Mouse (Mus musculus) liver, embryonic 12.5 days (tissue): ENCODE measurements at regions not wholly inside any gene's neighbourhood (a gene's known extent, or its start where the extent isn't known, plus 50 kb on each side); places are given as distances from the start of the nearest gene placed in this dataset.
"Not testable (repeated sequence)": the region's sequence is repeated elsewhere in the genome, so short reads cannot be mapped to it uniquely, and the experiment has no call there.

Experiments
- ATAC-seq: fragments of 200-750 bp; cut with Nextera tagmentation; 2 replicates; pipeline ENCODE4 v1.8.0; 2017; ENCODE audit warnings: moderate number of reproducible peaks, mild to moderate bottlenecking, moderate library complexity
- H3K27ac ChIP-seq: fragments of 300-500 bp; sonication (generic); 2 replicates; pipeline ENCODE4 v1.5.1; 2016; ENCODE audit warnings: mild to moderate bottlenecking
- H3K27me3 ChIP-seq: fragments of 300-500 bp; sonication (generic); replicated peaks from 2 replicates; pipeline ENCODE4 v1.6.1; 2016; ENCODE audit warnings: mild to moderate bottlenecking, moderate library complexity
- H3K36me3 ChIP-seq: fragments of 300-500 bp; sonication (generic); 2 replicates; pipeline ENCODE4 v1.6.1; 2016; ENCODE audit warnings: mild to moderate bottlenecking, moderate library complexity
- H3K4me1 ChIP-seq: fragments of 300-500 bp; sonication (generic); 2 replicates; pipeline ENCODE4 v1.6.1; 2016
- H3K4me2 ChIP-seq: fragments of 300-500 bp; sonication (generic); 2 replicates; pipeline ENCODE4 v1.6.1; 2016; ENCODE audit warnings: mild to moderate bottlenecking, moderate library complexity
- H3K4me3 ChIP-seq: fragments of 300-500 bp; sonication (generic); 2 replicates; pipeline ENCODE4 v1.5.1; 2016; ENCODE audit warnings: mild to moderate bottlenecking, moderate library complexity
- H3K9ac ChIP-seq: fragments of 300-500 bp; sonication (generic); 2 replicates; pipeline ENCODE4 v1.6.1; 2016; ENCODE audit warnings: mild to moderate bottlenecking, moderate library complexity
- H3K9me3 ChIP-seq: fragments of 300-500 bp; sonication (generic); replicated peaks from 2 replicates; pipeline ENCODE4 v1.6.1; 2016; ENCODE audit warnings: mild to moderate bottlenecking, moderate library complexity
- WGBS: fragments of 180-500 bp; shearing (Covaris S2); methylation state at CpG from one replicate; pipeline ENCODE4 v1.1.7; 2016; ENCODE audit not compliant: insufficient replicate concordance; 5-methylcytosine and 5-hydroxymethylcytosine counted together

- Histone ChIP-seq H3K4me2 (no peak overlapping the region), H3K4me1 (no peaks in the 10 kb centered on the region), H3K36me3 (no peaks in the 10 kb centered on the region), H3K27me3 (no peaks in the 10 kb centered on the region), H3K4me3 (no peak overlapping the region), H3K27ac (no peak overlapping the region), H3K9me3 (peaks cover 15% of the 10 kb centered on the region; the same call in 1 of the 2 replicates), H3K9ac (no peak overlapping the region)
- ATAC-seq, result no peak
- 66% methylated on average over 1 of the region's 1 CpGs for WGBS
Measured at GRCm38 (mm10) chr9:14062706-14063105, 212.2 kb upstream of the Sesn3 start.

GRCm38 (mm10) chr9:14066741-14067140 lies 208.1 kb upstream of the Sesn3 start:
- not testable (repeated sequence) for H3K4me1 ChIP-seq, H3K27me3 ChIP-seq, ATAC-seq, H3K9ac ChIP-seq, H3K36me3 ChIP-seq, H3K4me3 ChIP-seq, H3K27ac ChIP-seq, H3K4me2 ChIP-seq
- whole genome bisulfite sequencing, result 75% methylated on average over 7 of the region's 7 CpGs
- H3K9me3 ChIP-seq, result peaks cover 15% of the 10 kb centered on the region; the same call in 1 of the 2 replicates

GRCm38 (mm10) chr9:14069076-14069475 lies 205.8 kb upstream of the Sesn3 start:
- H3K36me3 ChIP-seq, result no peaks in the 10 kb centered on the region
- no peak for ATAC-seq
- no peaks in the 10 kb centered on the region for H3K4me1 ChIP-seq
- 83% methylated on average over 6 of the region's 6 CpGs for WGBS
- H3K4me2 ChIP-seq, result no peak overlapping the region
- peaks cover 15% of the 10 kb centered on the region; the same call in 1 of the 2 replicates for H3K9me3 ChIP-seq
- H3K4me3 ChIP-seq, result no peak overlapping the region
- no peak overlapping the region for H3K9ac ChIP-seq
- H3K27ac ChIP-seq, result no peak overlapping the region
- no peaks in the 10 kb centered on the region for H3K27me3 ChIP-seq

GRCm38 (mm10) chr9:14069770-14070169 lies 205.1 kb upstream of the Sesn3 start:
- no peaks in the 10 kb centered on the region for H3K4me1 ChIP-seq
- H3K9ac ChIP-seq, result no peak overlapping the region
- no peak overlapping the region for H3K27ac ChIP-seq
- ATAC-seq, result no peak
- 66% methylated on average over 3 of the region's 3 CpGs for WGBS
- H3K4me2 ChIP-seq, result no peak overlapping the region
- no peaks in the 10 kb centered on the region for H3K36me3 ChIP-seq
- H3K9me3 ChIP-seq, result peaks cover 14% of the 10 kb centered on the region; the same call in 1 of the 2 replicates
- no peak overlapping the region for H3K4me3 ChIP-seq
- no peaks in the 10 kb centered on the region for H3K27me3 ChIP-seq

GRCm38 (mm10) chr9:14071728-14072127 lies 203.1 kb upstream of the Sesn3 start:
- Histone ChIP-seq H3K9ac (no peak overlapping the region), H3K36me3 (no peaks in the 10 kb centered on the region), H3K4me3 (no peak overlapping the region), H3K9me3 (no peaks in the 10 kb centered on the region), H3K27me3 (no peaks in the 10 kb centered on the region), H3K27ac (no peak overlapping the region), H3K4me1 (no peaks in the 10 kb centered on the region), H3K4me2 (no peak overlapping the region)
- ATAC-seq, result no peak
- 48% methylated on average over 6 of the region's 6 CpGs for WGBS

GRCm38 (mm10) chr9:14072950-14073349 lies 201.9 kb upstream of the Sesn3 start:
- Histone ChIP-seq H3K4me1 (no peaks in the 10 kb centered on the region), H3K27me3 (no peaks in the 10 kb centered on the region), H3K4me3 (no peak overlapping the region), H3K9me3 (no peaks in the 10 kb centered on the region), H3K36me3 (no peaks in the 10 kb centered on the region), H3K4me2 (no peak overlapping the region), H3K9ac (no peak overlapping the region), H3K27ac (no peak overlapping the region)
- no peak for ATAC-seq
- WGBS, result 52% methylated on average over 1 of the region's 1 CpGs

- Histone ChIP-seq H3K9me3 (no peaks in the 10 kb centered on the region), H3K4me3 (no peak overlapping the region), H3K36me3 (no peaks in the 10 kb centered on the region), H3K9ac (no peak overlapping the region), H3K27ac (no peak overlapping the region), H3K4me2 (no peak overlapping the region), H3K27me3 (no peaks in the 10 kb centered on the region), H3K4me1 (no peaks in the 10 kb centered on the region)
- 33% methylated on average over 6 of the region's 6 CpGs for WGBS
- ATAC-seq, result no peak
Measured at GRCm38 (mm10) chr9:14074273-14074672, 200.6 kb upstream of the Sesn3 start.

GRCm38 (mm10) chr9:14074866-14075265 lies 200.0 kb upstream of the Sesn3 start:
- not testable (repeated sequence) for H3K4me2 ChIP-seq, H3K36me3 ChIP-seq, ATAC-seq

GRCm38 (mm10) chr9:14075452-14075851 lies 199.4 kb upstream of the Sesn3 start:
- 74% methylated on average over 4 of the region's 4 CpGs for WGBS

More at GRCm38 (mm10) chr9:14074866-14075265, 200.0 kb upstream of the Sesn3 start:
- H3K27ac ChIP-seq, H3K27me3 ChIP-seq, H3K9me3 ChIP-seq, H3K4me3 ChIP-seq, H3K4me1 ChIP-seq, H3K9ac ChIP-seq: not testable (repeated sequence)

GRCm38 (mm10) chr9:14075868-14076267 lies 199.0 kb upstream of the Sesn3 start:
- Histone ChIP-seq H3K4me2 (no peak overlapping the region), H3K27ac (no peak overlapping the region), H3K36me3 (no peaks in the 10 kb centered on the region), H3K4me3 (no peak overlapping the region), H3K9ac (no peak overlapping the region), H3K4me1 (no peaks in the 10 kb centered on the region), H3K9me3 (no peaks in the 10 kb centered on the region), H3K27me3 (no peaks in the 10 kb centered on the region)
- 92% methylated on average over 1 of the region's 1 CpGs for WGBS
- ATAC-seq, result no peak

More at GRCm38 (mm10) chr9:14075452-14075851, 199.4 kb upstream of the Sesn3 start:
- Histone ChIP-seq H3K36me3 (no peaks in the 10 kb centered on the region), H3K4me2 (no peak overlapping the region), H3K4me3 (no peak overlapping the region), H3K9me3 (no peaks in the 10 kb centered on the region), H3K4me1 (no peaks in the 10 kb centered on the region), H3K9ac (no peak overlapping the region), H3K27me3 (no peaks in the 10 kb centered on the region), H3K27ac (no peak overlapping the region)
- no peak for ATAC-seq

- WGBS, result 66% methylated on average over 5 of the region's 5 CpGs
- no peaks in the 10 kb centered on the region for H3K27me3 ChIP-seq
- no peak overlapping the region for H3K4me2 ChIP-seq
- H3K4me3 ChIP-seq, result no peak overlapping the region
- no peak for ATAC-seq
- H3K4me1 ChIP-seq, result no peaks in the 10 kb centered on the region
- no peaks in the 10 kb centered on the region for H3K9me3 ChIP-seq
- H3K9ac ChIP-seq, result no peak overlapping the region
- H3K36me3 ChIP-seq, result no peaks in the 10 kb centered on the region
- H3K27ac ChIP-seq, result no peak overlapping the region
Measured at GRCm38 (mm10) chr9:14076728-14077127, 198.1 kb upstream of the Sesn3 start.

- no peak overlapping the region for H3K27ac ChIP-seq
- no peak overlapping the region for H3K4me2 ChIP-seq
- H3K9me3 ChIP-seq, result no peaks in the 10 kb centered on the region
- H3K27me3 ChIP-seq, result no peaks in the 10 kb centered on the region
- no peak overlapping the region for H3K9ac ChIP-seq
- H3K36me3 ChIP-seq, result no peaks in the 10 kb centered on the region
- no peak for ATAC-seq
- no peak overlapping the region for H3K4me3 ChIP-seq
- whole genome bisulfite sequencing, result 45% methylated on average over 4 of the region's 4 CpGs
- no peaks in the 10 kb centered on the region for H3K4me1 ChIP-seq
Measured at GRCm38 (mm10) chr9:14081138-14081537, 193.7 kb upstream of the Sesn3 start.

- 47% methylated on average over 2 of the region's 2 CpGs for WGBS
- no peaks in the 10 kb centered on the region for H3K9me3 ChIP-seq
Measured at GRCm38 (mm10) chr9:14086201-14086600, 188.7 kb upstream of the Sesn3 start.

More at GRCm38 (mm10) chr9:14086201-14086600, 188.7 kb upstream of the Sesn3 start:
- no peak for ATAC-seq
- Histone ChIP-seq H3K9ac (no peak overlapping the region), H3K4me2 (no peak overlapping the region), H3K27ac (no peak overlapping the region), H3K4me1 (no peaks in the 10 kb centered on the region), H3K27me3 (no peaks in the 10 kb centered on the region), H3K4me3 (no peak overlapping the region), H3K36me3 (no peaks in the 10 kb centered on the region)
